Mouse (Mus musculus): ENCODE data around the gene Trim41. TPM values are rescaled to one million over a fixed set of nuclear protein-coding genes. Genes with fewer than 3 reads are reported as not detected.
A peak's percentile ranks its signal among the peaks of the same experiment; 100 is the strongest.
"Not testable (repeated sequence)": the region's sequence is repeated elsewhere in the genome, so short reads cannot be mapped to it uniquely, and the experiment has no call there.

The Trim41 gene
- polyA plus RNA-seq, 1 experiment from 2014 or later = 4.3 TPM

GRCm38 (mm10) chr11:48846881-48847280 is 29.7 kb upstream of the Trim41 start:
- Histone ChIP-seq H3K9ac (no peak overlapping the region), H3K27me3 (0 out of 2 replicates have a peak, but pooled peaks cover 8% of the 10 kb centered on the region), H3K4me3 (no peak overlapping the region), H3K9me3 (replicated peaks) (no peaks in the 10 kb centered on the region), H3K4me2 (no peak overlapping the region), H3K4me1 (replicated peaks) (peaks cover 5% of the 10 kb centered on the region; the same call in 1 of the 2 replicates), H3K36me3 (no peaks in the 10 kb centered on the region), H3K27ac (no peak overlapping the region)
- WGBS = 65% methylated on average over 5 of the region's 5 CpGs
- ATAC-seq (replicated peaks; ENCODE audit: insufficient number of reproducible peaks, insufficient read depth, low FRiP score, low read depth) = no peak

GRCm38 (mm10) chr11:48846362-48846761 is 29.2 kb upstream of the Trim41 start:
- ATAC-seq (replicated peaks; ENCODE audit: insufficient number of reproducible peaks, insufficient read depth, low FRiP score, low read depth); H3K27me3 ChIP-seq; H3K4me1 ChIP-seq (replicated peaks); H3K27ac ChIP-seq; H3K9ac ChIP-seq; H3K36me3 ChIP-seq; H3K4me3 ChIP-seq; H3K9me3 ChIP-seq (replicated peaks); H3K4me2 ChIP-seq: not testable (repeated sequence)
- 84% methylated on average over 2 of the region's 2 CpGs for WGBS

- Histone ChIP-seq H3K36me3 (no peaks in the 10 kb centered on the region), H3K4me1 (replicated peaks) (peaks cover 5% of the 10 kb centered on the region; the same call in 1 of the 2 replicates), H3K4me3 (no peak overlapping the region), H3K27ac (no peak overlapping the region), H3K9ac (no peak overlapping the region), H3K9me3 (replicated peaks) (no peaks in the 10 kb centered on the region), H3K4me2 (no peak overlapping the region), H3K27me3 (0 out of 2 replicates have a peak, but pooled peaks cover 8% of the 10 kb centered on the region)
- no peak for ATAC-seq (replicated peaks; ENCODE audit: insufficient number of reproducible peaks, insufficient read depth, low FRiP score, low read depth)
- WGBS = 30% methylated on average over 13 of the region's 13 CpGs
Measured at GRCm38 (mm10) chr11:48845244-48845815, 28.2 kb upstream of the Trim41 start.

- no peak overlapping the region for H3K4me2 ChIP-seq
- no peaks in the 10 kb centered on the region for H3K4me1 ChIP-seq (replicated peaks)
- no peak overlapping the region for H3K27ac ChIP-seq
- H3K27me3 ChIP-seq = 0 out of 2 replicates have a peak, but pooled peaks cover 4% of the 10 kb centered on the region
- no peaks in the 10 kb centered on the region for H3K36me3 ChIP-seq
- WGBS = 61% methylated on average over 6 of the region's 6 CpGs
- no peak overlapping the region for H3K4me3 ChIP-seq
- no peaks in the 10 kb centered on the region for H3K9me3 ChIP-seq (replicated peaks)
- no peak overlapping the region for H3K9ac ChIP-seq
- ATAC-seq (replicated peaks; ENCODE audit: insufficient number of reproducible peaks, insufficient read depth, low FRiP score, low read depth) = no peak
Measured at GRCm38 (mm10) chr11:48844309-48844708, 27.2 kb upstream of the Trim41 start.

GRCm38 (mm10) chr11:48843202-48843601 is 26.0 kb upstream of the Trim41 start:
- Histone ChIP-seq H3K4me1 (replicated peaks) (peaks cover 6% of the 10 kb centered on the region), H3K9ac (no peak overlapping the region), H3K4me3 (no peak overlapping the region), H3K27me3 (0 out of 2 replicates have a peak, but pooled peaks cover 3% of the 10 kb centered on the region), H3K27ac (no peak overlapping the region), H3K36me3 (no peaks in the 10 kb centered on the region), H3K4me2 (no peak overlapping the region), H3K9me3 (replicated peaks) (no peaks in the 10 kb centered on the region)
- ATAC-seq (replicated peaks; ENCODE audit: insufficient number of reproducible peaks, insufficient read depth, low FRiP score, low read depth) = no peak
- WGBS = 76% methylated on average over 11 of the region's 11 CpGs

- Histone ChIP-seq H3K4me3 (no peak overlapping the region), H3K9me3 (replicated peaks) (no peaks in the 10 kb centered on the region), H3K4me2 (no peak overlapping the region), H3K36me3 (no peaks in the 10 kb centered on the region), H3K27me3 (0 out of 2 replicates have a peak, but pooled peaks cover 3% of the 10 kb centered on the region), H3K9ac (no peak overlapping the region), H3K4me1 (replicated peaks) (peaks cover 7% of the 10 kb centered on the region), H3K27ac (no peak overlapping the region)
- ATAC-seq (replicated peaks; ENCODE audit: insufficient number of reproducible peaks, insufficient read depth, low FRiP score, low read depth) = no peak
- 71% methylated on average over 4 of the region's 4 CpGs for WGBS
Measured at GRCm38 (mm10) chr11:48842378-48842792, 25.2 kb upstream of the Trim41 start.

GRCm38 (mm10) chr11:48841213-48841612 is 24.1 kb upstream of the Trim41 start:
- Histone ChIP-seq H3K36me3 (no peaks in the 10 kb centered on the region), H3K9me3 (replicated peaks) (no peaks in the 10 kb centered on the region), H3K27me3 (0 out of 2 replicates have a peak, but pooled peaks cover 12% of the 10 kb centered on the region), H3K9ac (no peak overlapping the region), H3K4me2 (no peak overlapping the region), H3K27ac (no peak overlapping the region), H3K4me1 (replicated peaks) (peaks cover 13% of the 10 kb centered on the region), H3K4me3 (no peak overlapping the region)
- no peak for ATAC-seq (replicated peaks; ENCODE audit: insufficient number of reproducible peaks, insufficient read depth, low FRiP score, low read depth)
- WGBS = 80% methylated on average over 5 of the region's 5 CpGs

- no peaks in the 10 kb centered on the region for H3K36me3 ChIP-seq
- 0 out of 2 replicates have a peak, but pooled peaks cover 13% of the 10 kb centered on the region for H3K27me3 ChIP-seq
- no peak for ATAC-seq (replicated peaks; ENCODE audit: insufficient number of reproducible peaks, insufficient read depth, low FRiP score, low read depth)
- H3K27ac ChIP-seq = no peak overlapping the region
- no peaks in the 10 kb centered on the region for H3K9me3 ChIP-seq (replicated peaks)
- no peak overlapping the region for H3K4me3 ChIP-seq
- H3K4me1 ChIP-seq (replicated peaks) = peaks cover 13% of the 10 kb centered on the region
- no peak overlapping the region for H3K4me2 ChIP-seq
- H3K9ac ChIP-seq = no peak overlapping the region
Measured at GRCm38 (mm10) chr11:48840805-48841204, 23.7 kb upstream of the Trim41 start.

- no peak overlapping the region for H3K27ac ChIP-seq
- H3K9ac ChIP-seq = no peak overlapping the region
- ATAC-seq (replicated peaks; ENCODE audit: insufficient number of reproducible peaks, insufficient read depth, low FRiP score, low read depth) = no peak
- peak overlapping the region; percentile 81 for H3K4me3 ChIP-seq
- peak overlapping the region; percentile 92 for H3K4me2 ChIP-seq
- H3K27me3 ChIP-seq = 0 out of 2 replicates have a peak, but pooled peaks cover 13% of the 10 kb centered on the region
- 78% methylated on average over 10 of the region's 10 CpGs for WGBS
- H3K4me1 ChIP-seq (replicated peaks) = peaks cover 13% of the 10 kb centered on the region
- no peaks in the 10 kb centered on the region for H3K9me3 ChIP-seq (replicated peaks)
- no peaks in the 10 kb centered on the region for H3K36me3 ChIP-seq
Measured at GRCm38 (mm10) chr11:48838879-48839680, 21.9 kb upstream of the Trim41 start.

GRCm38 (mm10) chr11:48838181-48838797 is 21.1 kb upstream of the Trim41 start:
- WGBS = 1% methylated on average over 16 of the region's 16 CpGs
- ATAC-seq (replicated peaks; ENCODE audit: insufficient number of reproducible peaks, insufficient read depth, low FRiP score, low read depth) = no peak
- 0 out of 2 replicates have a peak, but pooled peaks cover 13% of the 10 kb centered on the region for H3K27me3 ChIP-seq
- peak overlapping the region; percentile 81 for H3K4me3 ChIP-seq
- H3K9ac ChIP-seq = peak overlapping the region; percentile 74
- peak overlapping the region; percentile 92 for H3K4me2 ChIP-seq
- no peaks in the 10 kb centered on the region for H3K36me3 ChIP-seq
- no peaks in the 10 kb centered on the region for H3K9me3 ChIP-seq (replicated peaks)
- peaks cover 13% of the 10 kb centered on the region for H3K4me1 ChIP-seq (replicated peaks)
- H3K27ac ChIP-seq = peak overlapping the region; percentile 63
